Mouse (Mus musculus) embryonic facial prominence, embryonic 11.5 days (tissue): Measurements from ENCODE around the gene Hyal1. TPM values are rescaled to one million over a fixed set of nuclear protein-coding genes. Genes with fewer than 3 reads are reported as not detected.
A peak's percentile ranks its signal among the peaks of the same experiment; 100 is the strongest.
"Not testable (repeated sequence)": the region's sequence is repeated elsewhere in the genome, so short reads cannot be mapped to it uniquely, and the experiment has no call there.

Experiments
- ATAC-seq: fragments of 200-750 bp; cut with Nextera tagmentation; replicated peaks from 2 replicates; pipeline ENCODE4 v1.8.0; 2017; ENCODE audit warnings: low read depth; ENCODE audit not compliant: insufficient number of reproducible peaks, low FRiP score, low TSS enrichment
- DNase-seq: peaks from one replicate; pipeline ENCODE4 v3.0.0-alpha.2; 2015; ENCODE audit warnings: low spot score
- H3K27ac ChIP-seq: fragments of 300-500 bp; sonication (generic); replicated peaks from 2 replicates; pipeline ENCODE4 v1.5.1; 2014; ENCODE audit warnings: mild to moderate bottlenecking, low read depth, low read length, control low read depth
- H3K27me3 ChIP-seq: fragments of 300-500 bp; sonication (generic); 2 replicates; pipeline ENCODE4 v1.6.1; 2014; ENCODE audit warnings: mild to moderate bottlenecking, low read length, moderate library complexity, mixed read lengths; ENCODE audit not compliant: control insufficient read depth, insufficient read depth
- H3K36me3 ChIP-seq: fragments of 300-500 bp; sonication (generic); replicated peaks from 2 replicates; pipeline ENCODE4 v1.6.1; 2014; ENCODE audit warnings: low read depth, mild to moderate bottlenecking, low read length, moderate library complexity, mixed read lengths; ENCODE audit not compliant: control insufficient read depth, insufficient read depth
- H3K4me1 ChIP-seq: fragments of 300-500 bp; sonication (generic); 2 replicates; pipeline ENCODE4 v1.6.1; 2014; ENCODE audit warnings: low read length, mixed read lengths; ENCODE audit not compliant: control insufficient read depth, insufficient read depth
- H3K4me2 ChIP-seq: fragments of 300-500 bp; sonication (generic); 2 replicates; pipeline ENCODE4 v1.6.1; 2014; ENCODE audit warnings: low read depth, mild to moderate bottlenecking, control low read depth, low read length, moderate library complexity
- H3K4me3 ChIP-seq: fragments of 300-500 bp; sonication (generic); 2 replicates; pipeline ENCODE4 v1.5.1; 2014; ENCODE audit warnings: low read depth, low read length, control low read depth
- H3K9ac ChIP-seq: fragments of 300-500 bp; sonication (generic); replicated peaks from 2 replicates; pipeline ENCODE4 v1.6.1; 2014; ENCODE audit warnings: mild to moderate bottlenecking, control low read depth, low read length
- H3K9me3 ChIP-seq: fragments of 300-500 bp; sonication (generic); replicated peaks from 2 replicates; pipeline ENCODE4 v1.6.1; 2016; ENCODE audit warnings: mild to moderate bottlenecking, low read length, inconsistent platforms, mixed read lengths; ENCODE audit not compliant: control insufficient read depth
- WGBS: fragments of 180-500 bp; shearing (Covaris S2); extraction: QIAGEN DNeasy Blood & Tissue Kit; methylation state at CpG from one replicate; pipeline ENCODE4 v1.1.7; 2014; 5-methylcytosine and 5-hydroxymethylcytosine counted together
- polyA plus RNA-seq: library from polyadenylated mRNA; unstranded; fragments of >200 nt; fragmentation: Nextera tagmentation; extraction: Ambion mirVana; gene quantifications from 2 replicates; pipeline ENCODE4 v1.2.1, GENCODE M21; 2014

Hyal1 gene
- polyA plus RNA-seq, 1 experiment from 2014 or later, result 5.3 TPM

GRCm38 (mm10) chr9:107570016-107570415 is 6.7 kb upstream of the Hyal1 start:
- Histone ChIP-seq H3K9ac (peak overlapping the region; percentile 87), H3K4me1 (0 out of 2 replicates have a peak, but pooled peaks cover 6% of the 10 kb centered on the region), H3K27me3 (no peaks in the 10 kb centered on the region), H3K4me3 (peak overlapping the region; percentile 86), H3K27ac (no peak overlapping the region), H3K36me3 (peaks cover 7% of the 10 kb centered on the region), H3K9me3 (no peaks in the 10 kb centered on the region), H3K4me2 (peak overlapping the region; percentile 51)
- DNase-seq (no peak), ATAC-seq (no peak)
- 50% methylated on average over 13 of the region's 13 CpGs for WGBS

GRCm38 (mm10) chr9:107570845-107571244 is 5.9 kb upstream of the Hyal1 start:
- ATAC-seq (no peak), DNase-seq (no peak)
- H3K4me2 ChIP-seq, result peak overlapping the region; percentile 51
- WGBS, result 94% methylated on average over 21 of the region's 21 CpGs
- H3K36me3 ChIP-seq, result peaks cover 7% of the 10 kb centered on the region
- H3K27me3 ChIP-seq, result no peaks in the 10 kb centered on the region
- H3K27ac ChIP-seq, result no peak overlapping the region
- H3K9ac ChIP-seq, result peak overlapping the region; percentile 87
- no peaks in the 10 kb centered on the region for H3K9me3 ChIP-seq
- H3K4me3 ChIP-seq, result peak overlapping the region; percentile 86
- 0 out of 2 replicates have a peak, but pooled peaks cover 6% of the 10 kb centered on the region for H3K4me1 ChIP-seq

GRCm38 (mm10) chr9:107571534-107572326 is 5.0 kb upstream of the Hyal1 start:
- no peak overlapping the region for H3K9ac ChIP-seq
- H3K36me3 ChIP-seq, result peaks cover 7% of the 10 kb centered on the region
- no peak for DNase-seq
- H3K27me3 ChIP-seq, result no peaks in the 10 kb centered on the region
- H3K4me1 ChIP-seq, result 0 out of 2 replicates have a peak, but pooled peaks cover 6% of the 10 kb centered on the region
- ATAC-seq, result no peak
- no peaks in the 10 kb centered on the region for H3K9me3 ChIP-seq
- H3K27ac ChIP-seq, result no peak overlapping the region
- no peak overlapping the region for H3K4me2 ChIP-seq
- 92% methylated on average over 22 of the region's 22 CpGs for WGBS
- H3K4me3 ChIP-seq, result no peak overlapping the region; the same call in 1 of the 2 replicates

GRCm38 (mm10) chr9:107572327-107572662 is 4.4 kb upstream of the Hyal1 start:
- H3K9ac ChIP-seq, result no peak overlapping the region
- H3K4me3 ChIP-seq, result no peak overlapping the region; the same call in 1 of the 2 replicates
- H3K4me2 ChIP-seq, result no peak overlapping the region
- peaks cover 7% of the 10 kb centered on the region for H3K36me3 ChIP-seq
- 0 out of 2 replicates have a peak, but pooled peaks cover 6% of the 10 kb centered on the region for H3K4me1 ChIP-seq
- H3K27ac ChIP-seq, result no peak overlapping the region
- no peaks in the 10 kb centered on the region for H3K9me3 ChIP-seq
- ATAC-seq, result no peak
- DNase-seq, result no peak
- H3K27me3 ChIP-seq, result no peaks in the 10 kb centered on the region
- WGBS, result 90% methylated on average over 2 of the region's 2 CpGs

- H3K4me1 ChIP-seq, H3K9ac ChIP-seq, H3K4me3 ChIP-seq, ATAC-seq, H3K36me3 ChIP-seq, H3K27me3 ChIP-seq, H3K4me2 ChIP-seq, H3K9me3 ChIP-seq, DNase-seq, H3K27ac ChIP-seq: not testable (repeated sequence)
- 83% methylated on average over 6 of the region's 6 CpGs for WGBS
Measured at GRCm38 (mm10) chr9:107573774-107574173, 3.0 kb upstream of the Hyal1 start.

- Histone ChIP-seq H3K9ac (no peak overlapping the region), H3K4me3 (no peak overlapping the region), H3K4me2 (no peak overlapping the region), H3K9me3 (no peaks in the 10 kb centered on the region), H3K27me3 (no peaks in the 10 kb centered on the region), H3K36me3 (peaks cover 7% of the 10 kb centered on the region), H3K4me1 (no peaks in the 10 kb centered on the region; the same call in 1 of the 2 replicates), H3K27ac (no peak overlapping the region)
- DNase-seq (peak; percentile 44), ATAC-seq (no peak)
- WGBS, result 85% methylated on average over 14 of the region's 14 CpGs
Measured at GRCm38 (mm10) chr9:107575579-107576356, 959 bp upstream of the Hyal1 start.

GRCm38 (mm10) chr9:107577871-107578270 is 1.1 kb downstream of the Hyal1 start:
- ATAC-seq, result no peak
- no peak overlapping the region for H3K9ac ChIP-seq
- H3K9me3 ChIP-seq, result no peaks in the 10 kb centered on the region
- no peaks in the 10 kb centered on the region; the same call in 1 of the 2 replicates for H3K4me1 ChIP-seq
- H3K27ac ChIP-seq, result no peak overlapping the region
- H3K36me3 ChIP-seq, result peaks cover 3% of the 10 kb centered on the region; the same call in 1 of the 2 replicates
- 93% methylated on average over 10 of the region's 10 CpGs for WGBS
- H3K27me3 ChIP-seq, result no peaks in the 10 kb centered on the region
- H3K4me3 ChIP-seq, result no peak overlapping the region
- no peak for DNase-seq
- no peak overlapping the region for H3K4me2 ChIP-seq

- H3K9ac ChIP-seq, result no peak within 1 kb of the TSS; the same call in 1 of the 2 replicates
- DNase-seq (no peak), ATAC-seq (no peak)
- H3K9me3 ChIP-seq, result no peaks in the 10 kb centered on the region
- H3K27ac ChIP-seq, result no peak within 1 kb of the TSS; the same call in 1 of the 2 replicates
- H3K4me3 ChIP-seq, result no peak within 1 kb of the TSS
- H3K4me1 ChIP-seq, result no peaks in the 10 kb centered on the region; the same call in 1 of the 2 replicates
- WGBS, result 77% methylated on average over 3 of the region's 3 CpGs
- H3K36me3 ChIP-seq, result peaks cover 3% of the 10 kb centered on the region; the same call in 1 of the 2 replicates
- no peaks in the 10 kb centered on the region for H3K27me3 ChIP-seq
- no peak within 1 kb of the TSS for H3K4me2 ChIP-seq
Measured at GRCm38 (mm10) chr9:107578587-107578986, 1.9 kb downstream of the Hyal1 start, which contains the start of gene Naa80. TSS of gene Naa80 (plus strand) at chr9:107578887.
